ENCODE assay signal across 17 mouse cellular contexts in genomic region chr3:27976931-27977544, GRCm38 (mm10). TPM values are rescaled to one million over a fixed set of nuclear protein-coding genes. Genes with fewer than 3 reads are reported as not detected.
DNase-seq lines count a peak whose midpoint lies in the region; ATAC-seq lines count a peak whose summit lies in the region.
"Had no signal": no experiment of that assay in that cellular context is flagged by ENCODE, and none has a peak within 500 bp of the region (broad histone marks: within the 10 kb centered on the region; RNA-seq: fewer than 3 reads in every experiment).

No protein-coding gene starts in this region.

- H3K9ac ChIP-seq in heart, embryonic 13.5 days: no peak overlapping the region
- H3K9ac ChIP-seq in kidney, embryonic 14.5 days (ENCODE audit: low read depth, low read length): no peak overlapping the region
- H3K9ac ChIP-seq: hindbrain, embryonic 13.5 days; liver, embryonic 15.5 days; stomach, embryonic 15.5 days had no signal

- no peaks in the 10 kb centered on the region for H3K27me3 ChIP-seq in heart, embryonic 13.5 days (replicated peaks)
- H3K27me3 ChIP-seq in heart, embryonic 10.5 days (ENCODE audit: insufficient read depth, poor library complexity, severe bottlenecking): no peaks in the 10 kb centered on the region
- no peaks in the 10 kb centered on the region for H3K27me3 ChIP-seq in kidney, embryonic 14.5 days (ENCODE audit: control insufficient read depth, insufficient read depth, low read length)
- H3K27me3 ChIP-seq: hindbrain, embryonic 13.5 days; liver, embryonic 15.5 days; stomach, embryonic 15.5 days had no signal

- H3K4me3 ChIP-seq in heart, embryonic 13.5 days: no peak overlapping the region
- no peak overlapping the region for H3K4me3 ChIP-seq in heart, embryonic 10.5 days
- H3K4me3 ChIP-seq in kidney, embryonic 14.5 days (ENCODE audit: low read length): no peak overlapping the region
- H3K4me3 ChIP-seq: gastrocnemius, adult 2 months; hindbrain, embryonic 13.5 days; layer of hippocampus, adult 2 months; liver, embryonic 15.5 days; stomach, embryonic 15.5 days had no signal

- H3K4me2 ChIP-seq in heart, embryonic 13.5 days: no peak overlapping the region
- H3K4me2 ChIP-seq in kidney, embryonic 14.5 days (replicated peaks; ENCODE audit: low read depth, low read length): no peak overlapping the region
- H3K4me2 ChIP-seq: hindbrain, embryonic 13.5 days; liver, embryonic 15.5 days; midbrain, embryonic 11.5 days; stomach, embryonic 15.5 days had no signal

- 0 out of 2 replicates have a peak overlapping the region, but pooled peaks have one; percentile 8 for H3K27ac ChIP-seq in heart, embryonic 13.5 days (replicated peaks)
- H3K27ac ChIP-seq in heart, embryonic 10.5 days: no peak overlapping the region
- H3K27ac ChIP-seq in kidney, embryonic 14.5 days (ENCODE audit: low read depth, low read length): no peak overlapping the region
- H3K27ac ChIP-seq: gastrocnemius, adult 2 months; hindbrain, embryonic 13.5 days; liver, embryonic 15.5 days; stomach, embryonic 15.5 days had no signal

- intact Hi-C loops in heart, postnatal 10 days (cut with DNase I): no loop called here

- H3K9me3 ChIP-seq in heart, embryonic 13.5 days: no peaks in the 10 kb centered on the region; the same call in 1 of the 2 replicates
- no peaks in the 10 kb centered on the region for H3K9me3 ChIP-seq in heart, embryonic 10.5 days
- no peaks in the 10 kb centered on the region for H3K9me3 ChIP-seq in kidney, embryonic 14.5 days (ENCODE audit: control insufficient read depth, low read length)
- H3K9me3 ChIP-seq: hindbrain, embryonic 13.5 days; liver, embryonic 15.5 days; stomach, embryonic 15.5 days had no signal

- 0 out of 2 replicates have a peak, but pooled peaks cover 2% of the 10 kb centered on the region for H3K36me3 ChIP-seq in heart, embryonic 13.5 days
- no peaks in the 10 kb centered on the region for H3K36me3 ChIP-seq in heart, embryonic 10.5 days
- no peaks in the 10 kb centered on the region for H3K36me3 ChIP-seq in kidney, embryonic 14.5 days (ENCODE audit: control insufficient read depth, insufficient read depth, low read length)
- H3K36me3 ChIP-seq: hindbrain, embryonic 13.5 days; liver, embryonic 15.5 days; stomach, embryonic 15.5 days had no signal

- DNase-seq in heart, embryonic 10.5 days (ENCODE audit: low spot score): no peak
- DNase-seq in kidney, postnatal 25 days: no peak
- peak; percentile 31 to 39 for DNase-seq in heart, postnatal 10 days
- DNase-seq in kidney, postnatal 14 days: peak; percentile 58
- no peak for DNase-seq in gastrocnemius, adult 8-10 months (ENCODE audit: low spot score in 2 of 2)
- DNase-seq: cerebellum, adult 2 months; cerebellum, postnatal 36 days; gastrocnemius, adult 2 months; layer of hippocampus, postnatal 36 days had no signal

- WGBS in heart, embryonic 13.5 days: 72% methylated on average over 10 of the region's 10 CpGs
- 76% methylated on average over 10 of the region's 10 CpGs for WGBS in heart, embryonic 10.5 days
- 66% methylated on average over 10 of the region's 10 CpGs for WGBS in kidney, embryonic 14.5 days

- peaks cover under 1% of the 10 kb centered on the region; the same call in 1 of the 2 replicates for H3K4me1 ChIP-seq in heart, embryonic 13.5 days
- H3K4me1 ChIP-seq in heart, embryonic 10.5 days: no peaks in the 10 kb centered on the region
- H3K4me1 ChIP-seq in kidney, embryonic 14.5 days (ENCODE audit: control insufficient read depth, insufficient read depth, low read length): no peaks in the 10 kb centered on the region
- H3K4me1 ChIP-seq: liver, embryonic 15.5 days; stomach, embryonic 15.5 days had no signal

- ATAC-seq in heart, embryonic 13.5 days (ENCODE audit: extremely low read depth, insufficient number of reproducible peaks, low FRiP score, low TSS enrichment): no peak
- ATAC-seq in kidney, embryonic 14.5 days (ENCODE audit: low FRiP score, low TSS enrichment): peak; percentile 62; the same call in 1 of the 2 replicates
- ATAC-seq: inflammation-experienced regulatory T-cells, adult 6 months had no signal

RNA-seq across cellular contexts. Expression of gene Pld1, which starts 38.5 kb away (rescaled TPM):
- polyA plus RNA-seq in heart, embryonic 13.5 days (2015; fragmentation: Nextera tagmentation; extraction: Ambion mirVana): 4.1 and 6.6 TPM in 2 replicates
- 5.7 TPM in 2 replicates for polyA plus RNA-seq in heart, embryonic 10.5 days (2016; fragmentation: Nextera tagmentation; extraction: Ambion mirVana)
- polyA plus RNA-seq in kidney, embryonic 14.5 days (2014; fragmentation: Nextera tagmentation; extraction: Ambion mirVana): 2.9 and 4.8 TPM in 2 replicates
- 10 to 100 TPM; 11.2 to 19.0 TPM for total RNA-seq in heart, postnatal 10 days (2021)
- total RNA-seq in gastrocnemius, adult 8-10 months (2022): 1 to 10 TPM; 2.5 to 6.8 (median 3.7) TPM

Comparison
In these comparisons a context has a peak if more than half of its experiments do, and no peak if none do; other contexts are left out.
1. DNase-seq: peak in heart, postnatal 10 days (2 of 2) and kidney, postnatal 14 days (single experiment); none in heart, embryonic 10.5 days (single experiment), kidney, postnatal 25 days (0 of 2) and gastrocnemius, adult 8-10 months (0 of 2).